Mouse (Mus musculus): ENCODE measurements around the gene H2-Oa.
"Not testable (repeated sequence)": the region's sequence is repeated elsewhere in the genome, so short reads cannot be mapped to it uniquely, and the experiment has no call there.

H2-Oa gene

GRCm38 (mm10) chr17:34143461-34143860, 51.3 kb downstream of the H2-Oa start:
- DNase-seq (ENCODE audit: low spot score): no peak

- DNase-seq (ENCODE audit: low spot score): not testable (repeated sequence)
These were observed 52.1 kb downstream of the H2-Oa start for GRCm38 (mm10) chr17:34144221-34144620.
